Mouse (Mus musculus) hindbrain, embryonic 12.5 days (tissue): ENCODE data around the gene Adh7. TPM values are rescaled to one million over a fixed set of nuclear protein-coding genes. Genes with fewer than 3 reads are reported as not detected.

Source experiments
- ATAC-seq: fragments of 200-750 bp; cut with Nextera tagmentation; 2 replicates; pipeline ENCODE4 v1.8.0; 2017; ENCODE audit warnings: moderate TSS enrichment; ENCODE audit not compliant: low FRiP score
- H3K27ac ChIP-seq: fragments of 300-500 bp; sonication (generic); 2 replicates; pipeline ENCODE4 v1.5.1; 2016; ENCODE audit warnings: mild to moderate bottlenecking
- H3K27me3 ChIP-seq: fragments of 300-500 bp; sonication (generic); 2 replicates; pipeline ENCODE4 v1.6.1; 2016; ENCODE audit warnings: mild to moderate bottlenecking
- H3K36me3 ChIP-seq: fragments of 300-500 bp; sonication (generic); 2 replicates; pipeline ENCODE4 v1.6.1; 2016; ENCODE audit warnings: mild to moderate bottlenecking
- H3K4me1 ChIP-seq: fragments of 300-500 bp; sonication (generic); 2 replicates; pipeline ENCODE4 v1.6.1; 2016
- H3K4me2 ChIP-seq: fragments of 300-500 bp; sonication (generic); replicated peaks from 2 replicates; pipeline ENCODE4 v1.6.1; 2016; ENCODE audit warnings: mild to moderate bottlenecking
- H3K4me3 ChIP-seq: fragments of 300-500 bp; sonication (generic); 2 replicates; pipeline ENCODE4 v1.5.1; 2016; ENCODE audit warnings: mild to moderate bottlenecking
- H3K9ac ChIP-seq: fragments of 300-500 bp; sonication (generic); 2 replicates; pipeline ENCODE4 v1.6.1; 2016; ENCODE audit warnings: mild to moderate bottlenecking, moderate library complexity
- H3K9me3 ChIP-seq: fragments of 300-500 bp; sonication (generic); replicated peaks from 2 replicates; pipeline ENCODE4 v1.6.1; 2016; ENCODE audit warnings: mild to moderate bottlenecking
- WGBS: fragments of 180-500 bp; shearing (Covaris S2); methylation state at CpG from one replicate; pipeline ENCODE4 v1.1.7; 2016; 5-methylcytosine and 5-hydroxymethylcytosine counted together
- polyA plus RNA-seq: library from polyadenylated mRNA; unstranded; fragments of >200 nt; fragmentation: Nextera tagmentation; extraction: Ambion mirVana; gene quantifications from 2 replicates; pipeline ENCODE4 v1.2.1, GENCODE M21; 2016

Adh7 gene
- polyA plus RNA-seq, 1 experiment from 2014 or later: 0.15 TPM

- WGBS: 80% methylated on average over 14 of the region's 14 CpGs
- Histone ChIP-seq H3K27me3 (no peaks in the 10 kb centered on the region), H3K4me2 (no peak overlapping the region), H3K9ac (no peak overlapping the region), H3K4me1 (no peaks in the 10 kb centered on the region), H3K9me3 (no peaks in the 10 kb centered on the region), H3K4me3 (no peak overlapping the region), H3K36me3 (no peaks in the 10 kb centered on the region), H3K27ac (no peak overlapping the region)
- no peak for ATAC-seq
Measured at GRCm38 (mm10) chr3:138242021-138242726, 24.6 kb downstream of the Adh7 start.

GRCm38 (mm10) chr3:138242933-138243332, 25.4 kb downstream of the Adh7 start:
- Histone ChIP-seq H3K4me2 (no peak overlapping the region), H3K36me3 (no peaks in the 10 kb centered on the region), H3K9me3 (no peaks in the 10 kb centered on the region), H3K4me3 (no peak overlapping the region), H3K4me1 (no peaks in the 10 kb centered on the region), H3K9ac (no peak overlapping the region), H3K27me3 (no peaks in the 10 kb centered on the region), H3K27ac (no peak overlapping the region)
- 83% methylated on average over 6 of the region's 6 CpGs for WGBS
- ATAC-seq: no peak

GRCm38 (mm10) chr3:138244338-138244874, 26.8 kb downstream of the Adh7 start:
- H3K4me1 ChIP-seq: no peaks in the 10 kb centered on the region
- no peaks in the 10 kb centered on the region for H3K36me3 ChIP-seq
- H3K27me3 ChIP-seq: no peaks in the 10 kb centered on the region
- H3K9ac ChIP-seq: no peak overlapping the region
- no peak overlapping the region for H3K4me3 ChIP-seq
- H3K9me3 ChIP-seq: no peaks in the 10 kb centered on the region
- no peak for ATAC-seq
- no peak overlapping the region for H3K4me2 ChIP-seq
- no peak overlapping the region for H3K27ac ChIP-seq
- WGBS: 69% methylated on average over 7 of the region's 7 CpGs

GRCm38 (mm10) chr3:138246511-138247020, 29.0 kb downstream of the Adh7 start:
- no peaks in the 10 kb centered on the region for H3K36me3 ChIP-seq

GRCm38 (mm10) chr3:138247241-138247640, 29.7 kb downstream of the Adh7 start:
- no peak overlapping the region for H3K9ac ChIP-seq
- 80% methylated on average over 4 of the region's 4 CpGs for WGBS
- no peak overlapping the region for H3K4me3 ChIP-seq
- no peaks in the 10 kb centered on the region for H3K9me3 ChIP-seq
- no peaks in the 10 kb centered on the region for H3K4me1 ChIP-seq
- H3K4me2 ChIP-seq: no peak overlapping the region
- no peak overlapping the region for H3K27ac ChIP-seq
- H3K36me3 ChIP-seq: no peaks in the 10 kb centered on the region
- no peaks in the 10 kb centered on the region for H3K27me3 ChIP-seq
- no peak for ATAC-seq

More at GRCm38 (mm10) chr3:138246511-138247020, 29.0 kb downstream of the Adh7 start:
- no peak for ATAC-seq
- H3K9ac ChIP-seq: no peak overlapping the region
- no peak overlapping the region for H3K27ac ChIP-seq
- no peak overlapping the region for H3K4me2 ChIP-seq
- H3K4me3 ChIP-seq: no peak overlapping the region
- H3K4me1 ChIP-seq: no peaks in the 10 kb centered on the region
- H3K27me3 ChIP-seq: no peaks in the 10 kb centered on the region
- H3K9me3 ChIP-seq: no peaks in the 10 kb centered on the region

- no peak overlapping the region for H3K4me2 ChIP-seq
- no peaks in the 10 kb centered on the region for H3K36me3 ChIP-seq
- 74% methylated on average over 7 of the region's 7 CpGs for WGBS
- H3K27me3 ChIP-seq: no peaks in the 10 kb centered on the region
- H3K27ac ChIP-seq: no peak overlapping the region
- no peaks in the 10 kb centered on the region for H3K4me1 ChIP-seq
- H3K9me3 ChIP-seq: no peaks in the 10 kb centered on the region
- no peak overlapping the region for H3K4me3 ChIP-seq
- H3K9ac ChIP-seq: no peak overlapping the region
- ATAC-seq: no peak
Measured at GRCm38 (mm10) chr3:138248011-138248410, 30.5 kb downstream of the Adh7 start.

GRCm38 (mm10) chr3:138248746-138249145, 31.2 kb downstream of the Adh7 start:
- Histone ChIP-seq H3K36me3 (no peaks in the 10 kb centered on the region), H3K4me1 (no peaks in the 10 kb centered on the region), H3K27ac (no peak overlapping the region), H3K9me3 (no peaks in the 10 kb centered on the region), H3K4me3 (no peak overlapping the region), H3K27me3 (no peaks in the 10 kb centered on the region), H3K9ac (no peak overlapping the region), H3K4me2 (no peak overlapping the region)
- WGBS: 91% methylated on average over 8 of the region's 8 CpGs
- ATAC-seq: no peak

GRCm38 (mm10) chr3:138251156-138251555, 33.6 kb downstream of the Adh7 start:
- no peak for ATAC-seq
- no peak overlapping the region for H3K4me2 ChIP-seq
- H3K4me1 ChIP-seq: no peaks in the 10 kb centered on the region
- no peak overlapping the region for H3K4me3 ChIP-seq
- H3K9ac ChIP-seq: no peak overlapping the region
- H3K9me3 ChIP-seq: no peaks in the 10 kb centered on the region
- 84% methylated on average over 6 of the region's 6 CpGs for WGBS
- no peaks in the 10 kb centered on the region for H3K27me3 ChIP-seq
- no peak overlapping the region for H3K27ac ChIP-seq
- no peaks in the 10 kb centered on the region for H3K36me3 ChIP-seq

GRCm38 (mm10) chr3:138254205-138254604, 36.6 kb downstream of the Adh7 start:
- no peaks in the 10 kb centered on the region for H3K4me1 ChIP-seq
- H3K4me2 ChIP-seq: no peak overlapping the region
- no peaks in the 10 kb centered on the region for H3K9me3 ChIP-seq
- whole genome bisulfite sequencing: 58% methylated on average over 5 of the region's 5 CpGs
- no peak overlapping the region for H3K4me3 ChIP-seq
- no peak overlapping the region for H3K27ac ChIP-seq
- H3K27me3 ChIP-seq: no peaks in the 10 kb centered on the region
- no peaks in the 10 kb centered on the region for H3K36me3 ChIP-seq
- ATAC-seq: no peak
- H3K9ac ChIP-seq: no peak overlapping the region

GRCm38 (mm10) chr3:138255366-138255765, 37.8 kb downstream of the Adh7 start:
- WGBS: 34% methylated on average over 3 of the region's 3 CpGs
- H3K4me1 ChIP-seq: no peaks in the 10 kb centered on the region
- H3K36me3 ChIP-seq: no peaks in the 10 kb centered on the region
- H3K27ac ChIP-seq: no peak overlapping the region
- H3K4me2 ChIP-seq: no peak overlapping the region
- ATAC-seq: no peak
- no peaks in the 10 kb centered on the region for H3K9me3 ChIP-seq
- H3K9ac ChIP-seq: no peak overlapping the region
- no peak overlapping the region for H3K4me3 ChIP-seq
- H3K27me3 ChIP-seq: no peaks in the 10 kb centered on the region

- Histone ChIP-seq H3K4me2 (no peak overlapping the region), H3K27ac (no peak overlapping the region), H3K36me3 (no peaks in the 10 kb centered on the region), H3K4me1 (no peaks in the 10 kb centered on the region), H3K27me3 (no peaks in the 10 kb centered on the region), H3K4me3 (no peak overlapping the region), H3K9ac (no peak overlapping the region), H3K9me3 (no peaks in the 10 kb centered on the region)
- 81% methylated on average over 9 of the region's 9 CpGs for WGBS
- no peak for ATAC-seq
Measured at GRCm38 (mm10) chr3:138255780-138256550, 38.4 kb downstream of the Adh7 start.

GRCm38 (mm10) chr3:138260721-138261669, 43.4 kb downstream of the Adh7 start, which contains the start of gene Adh1:
Gene Adh1, plus strand, starts transcription at chr3:138260991.
- WGBS: 91% methylated on average over 11 of the region's 11 CpGs
- no peak for ATAC-seq

More at GRCm38 (mm10) chr3:138260721-138261669, 43.4 kb downstream of the Adh7 start, which contains the start of gene Adh1:
- Histone ChIP-seq H3K4me2 (no peak within 1 kb of the TSS), H3K4me3 (no peak within 1 kb of the TSS), H3K27ac (no peak within 1 kb of the TSS), H3K9ac (no peak within 1 kb of the TSS), H3K36me3 (no peaks in the 10 kb centered on the region), H3K9me3 (no peaks in the 10 kb centered on the region), H3K27me3 (no peaks in the 10 kb centered on the region), H3K4me1 (no peaks in the 10 kb centered on the region)
